ENCODE assay signal across 11 mouse cellular contexts in genomic region chr2:181763006-181763830, GRCm38 (mm10). TPM values are rescaled to one million over a fixed set of nuclear protein-coding genes. Genes with fewer than 3 reads are reported as not detected.
DNase-seq lines count a peak whose midpoint lies in the region; ATAC-seq and TF ChIP-seq lines count a peak whose summit lies in the region.
"Had no signal": no experiment of that assay in that cellular context is flagged by ENCODE, and none has a peak within 500 bp of the region (broad histone marks: within the 10 kb centered on the region; RNA-seq: fewer than 3 reads in every experiment).

Myt1 (plus strand) TSS chr2:181763332.

- DNase-seq in layer of hippocampus, adult 2 months (ENCODE audit: low spot score in 2 of 2): no peak
- DNase-seq in layer of hippocampus, adult 9-10 months (ENCODE audit: low spot score): no peak
- peak; percentile 59 for DNase-seq in forebrain, embryonic 10.5 days (ENCODE audit: extremely low spot score, low spot score)
- DNase-seq in left cerebral cortex, adult 8-10 months (ENCODE audit: low spot score in 2 of 2): no peak
- no peak for DNase-seq in lung, postnatal 25 days (ENCODE audit: low spot score)
- DNase-seq in right cerebral cortex, postnatal 14 days: no peak
- no peak for DNase-seq in urinary bladder, adult 18-20 months (ENCODE audit: low spot score in 2 of 2)
- DNase-seq: heart, postnatal 4 days; thymus, postnatal 36 days had no signal

- ATAC-seq in neural tube, embryonic 15.5 days (ENCODE audit: low FRiP score): no peak

- no peaks in the 10 kb centered on the region for H3K9me3 ChIP-seq in forebrain, embryonic 10.5 days
- no peaks in the 10 kb centered on the region for H3K9me3 ChIP-seq in neural tube, embryonic 15.5 days (replicated peaks)
- H3K9me3 ChIP-seq: liver, embryonic 15.5 days had no signal

- H3K9ac ChIP-seq in neural tube, embryonic 15.5 days (replicated peaks): no peak within 1 kb of the TSS; the same call in 1 of the 2 replicates
- H3K9ac ChIP-seq: liver, embryonic 15.5 days had no signal

- no peaks in the 10 kb centered on the region for H3K36me3 ChIP-seq in forebrain, embryonic 10.5 days (replicated peaks)
- H3K36me3 ChIP-seq in neural tube, embryonic 15.5 days: no peaks in the 10 kb centered on the region
- H3K36me3 ChIP-seq: liver, embryonic 15.5 days had no signal

- TF ChIP-seq CTCF in layer of hippocampus, adult 2 months (conservative IDR thresholded peaks at IDR 0.05): no peak

- peak within 1 kb of the TSS; percentile 62 for H3K4me2 ChIP-seq in neural tube, embryonic 15.5 days
- H3K4me2 ChIP-seq: liver, embryonic 15.5 days had no signal

- no peak within 1 kb of the TSS for H3K27ac ChIP-seq in layer of hippocampus, adult 2 months
- peak within 1 kb of the TSS; percentile 85 for H3K27ac ChIP-seq in forebrain, embryonic 10.5 days
- H3K27ac ChIP-seq in neural tube, embryonic 15.5 days (replicated peaks): peak within 1 kb of the TSS; percentile 81
- H3K27ac ChIP-seq: liver, embryonic 15.5 days had no signal

- H3K27me3 ChIP-seq in forebrain, embryonic 10.5 days (ENCODE audit: poor library complexity, severe bottlenecking): peaks cover 23% of the 10 kb centered on the region
- H3K27me3 ChIP-seq in neural tube, embryonic 15.5 days (replicated peaks): no peaks in the 10 kb centered on the region

- peak within 1 kb of the TSS; percentile 2; the same call in 1 of the 2 replicates for H3K4me3 ChIP-seq in layer of hippocampus, adult 2 months
- H3K4me3 ChIP-seq in forebrain, embryonic 10.5 days: peak within 1 kb of the TSS; percentile 50
- peak within 1 kb of the TSS; percentile 15; the same call in 1 of the 2 replicates for H3K4me3 ChIP-seq in neural tube, embryonic 15.5 days (replicated peaks)
- H3K4me3 ChIP-seq: liver, embryonic 15.5 days had no signal

- H3K4me1 ChIP-seq in forebrain, embryonic 10.5 days: peaks cover 74% of the 10 kb centered on the region
- H3K4me1 ChIP-seq in neural tube, embryonic 15.5 days: peaks cover 46% of the 10 kb centered on the region
- H3K4me1 ChIP-seq: liver, embryonic 15.5 days had no signal

- 20% methylated on average over 8 of the region's 8 CpGs for WGBS in forebrain, embryonic 10.5 days
- WGBS in neural tube, embryonic 15.5 days: 16% methylated on average over 8 of the region's 8 CpGs

RNA-seq across cellular contexts. Expression of gene Myt1, which starts in this region (rescaled TPM):
- total RNA-seq in layer of hippocampus, adult 2 months (2021): 10 to 100 TPM; 32.3 to 34.0 TPM
- 9.5 and 11.5 TPM in 2 replicates for polyA plus RNA-seq in forebrain, embryonic 10.5 days (2016; fragmentation: Nextera tagmentation; extraction: Ambion mirVana)
- total RNA-seq in left cerebral cortex, adult 8-10 months (2022): 10 to 100 TPM; 14.7 to 25.9 (median 18.6) TPM
- 11.3 and 15.1 TPM in 2 replicates for polyA plus RNA-seq in neural tube, embryonic 15.5 days (2015; fragmentation: Nextera tagmentation; extraction: Ambion mirVana)
- total RNA-seq: heart, postnatal 4 days had no signal
- polyA plus RNA-seq: liver, embryonic 15.5 days had no signal
